Mouse (Mus musculus): ENCODE data around the gene Rexo1. TPM values are rescaled to one million over a fixed set of nuclear protein-coding genes. Genes with fewer than 3 reads are reported as not detected.

Rexo1 gene
- total RNA-seq, 1 experiment from 2014 or later, result 63.5 TPM

DNA sequence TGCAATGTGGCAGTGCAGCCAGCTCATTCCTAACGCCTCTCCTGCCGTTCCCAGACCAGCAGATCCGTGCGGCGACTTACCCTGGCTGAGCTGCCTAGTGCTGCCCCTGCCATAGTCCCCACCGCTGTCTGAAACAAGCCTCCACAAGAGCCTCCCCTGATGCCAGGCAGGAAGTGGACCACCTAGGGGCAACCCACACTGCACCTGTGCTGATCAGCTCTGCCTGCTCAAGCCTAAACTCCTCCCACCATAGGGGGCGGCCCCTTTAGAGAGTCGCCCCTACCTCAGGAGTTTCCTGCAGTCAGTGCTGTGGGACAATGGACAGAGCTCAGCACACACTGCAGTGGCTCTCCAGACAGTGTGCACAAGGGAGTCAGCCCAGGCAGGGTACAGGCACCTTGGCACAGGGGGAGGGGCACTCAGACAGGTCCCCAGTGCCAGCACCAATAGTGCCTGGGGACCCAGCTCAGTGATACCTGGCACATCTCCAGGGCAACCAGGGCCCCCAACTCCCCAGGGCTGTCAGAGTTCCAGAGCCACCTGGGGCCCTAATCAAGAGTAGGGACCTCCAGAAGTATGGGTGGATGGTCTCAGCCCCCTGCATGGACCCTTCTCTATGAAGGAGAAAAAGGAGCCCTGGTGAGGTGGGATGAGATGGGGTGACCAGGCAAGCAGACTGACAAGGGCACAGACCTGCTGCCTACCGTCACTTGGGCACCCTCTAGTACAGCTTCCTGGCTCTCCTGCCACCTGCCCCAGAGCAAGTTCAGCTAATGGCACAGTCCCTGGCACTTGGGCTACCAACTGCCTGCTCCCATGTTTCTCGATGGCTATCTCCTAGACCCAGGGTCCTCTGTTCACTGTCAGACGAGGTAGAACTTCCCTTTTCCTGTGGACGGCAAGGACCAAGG is 23.5 kb upstream of the Rexo1 start:
- no peak for DNase-seq

DNA sequence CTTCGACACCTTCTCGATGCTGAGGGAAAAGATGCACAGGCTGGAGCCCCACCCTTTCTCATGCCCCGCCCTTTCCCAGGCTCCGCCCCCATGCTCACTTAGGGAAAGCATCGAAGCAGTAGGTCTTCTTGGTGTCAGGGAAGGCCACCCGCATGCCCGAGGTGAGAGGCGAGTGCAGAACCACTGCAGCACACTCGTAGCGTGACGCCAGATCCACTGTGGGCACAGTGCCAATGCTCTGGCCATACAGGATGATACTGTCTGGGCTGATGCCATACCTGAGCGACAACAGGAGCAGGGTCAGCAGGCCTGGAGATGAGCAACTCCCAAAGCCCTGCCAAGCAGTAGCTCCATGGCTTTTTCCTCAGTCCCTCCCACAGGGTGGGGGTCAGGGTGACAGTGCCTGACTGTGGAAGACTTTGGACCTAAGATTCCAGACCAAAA is 22.7 kb upstream of the Rexo1 start:
- DNase-seq, result no peak

GRCm38 (mm10) chr10:80583047-80583446 is 21.7 kb upstream of the Rexo1 start:
- no peak for DNase-seq

GRCm38 (mm10) chr10:80578911-80579310 is 17.6 kb upstream of the Rexo1 start:
- peak; percentile 51 for DNase-seq

DNA sequence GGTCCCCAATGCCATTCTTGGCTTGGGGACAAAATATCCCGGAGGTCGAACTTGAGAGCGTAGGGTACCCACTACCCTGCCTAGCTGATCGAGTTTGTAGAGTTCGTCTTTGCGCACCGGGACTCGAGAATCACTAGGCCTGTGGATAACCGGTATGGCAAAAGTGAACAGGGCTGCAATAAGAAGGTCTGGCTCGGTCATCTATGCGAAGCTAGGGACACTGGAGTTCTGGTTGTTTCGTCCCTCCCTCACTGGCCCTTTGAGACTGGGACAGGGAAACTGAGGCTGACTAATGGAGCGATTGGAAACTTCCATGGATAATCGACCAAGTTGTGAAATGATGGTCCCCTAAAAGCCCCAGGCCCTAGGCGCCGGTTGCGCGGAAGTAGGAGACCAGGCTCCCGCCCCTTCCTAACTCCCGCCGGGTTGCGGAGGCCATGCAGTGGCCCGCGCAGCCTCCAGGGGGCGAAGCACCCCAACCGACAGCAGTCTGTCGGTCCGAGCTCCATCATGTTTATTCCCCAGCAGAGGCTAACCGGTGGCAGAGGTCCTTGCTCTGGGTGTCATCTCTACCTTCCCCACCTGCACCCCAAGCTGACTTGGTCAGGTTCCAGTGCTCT is 16.9 kb upstream of the Rexo1 start:
- DNase-seq, result peak; percentile 87

DNA sequence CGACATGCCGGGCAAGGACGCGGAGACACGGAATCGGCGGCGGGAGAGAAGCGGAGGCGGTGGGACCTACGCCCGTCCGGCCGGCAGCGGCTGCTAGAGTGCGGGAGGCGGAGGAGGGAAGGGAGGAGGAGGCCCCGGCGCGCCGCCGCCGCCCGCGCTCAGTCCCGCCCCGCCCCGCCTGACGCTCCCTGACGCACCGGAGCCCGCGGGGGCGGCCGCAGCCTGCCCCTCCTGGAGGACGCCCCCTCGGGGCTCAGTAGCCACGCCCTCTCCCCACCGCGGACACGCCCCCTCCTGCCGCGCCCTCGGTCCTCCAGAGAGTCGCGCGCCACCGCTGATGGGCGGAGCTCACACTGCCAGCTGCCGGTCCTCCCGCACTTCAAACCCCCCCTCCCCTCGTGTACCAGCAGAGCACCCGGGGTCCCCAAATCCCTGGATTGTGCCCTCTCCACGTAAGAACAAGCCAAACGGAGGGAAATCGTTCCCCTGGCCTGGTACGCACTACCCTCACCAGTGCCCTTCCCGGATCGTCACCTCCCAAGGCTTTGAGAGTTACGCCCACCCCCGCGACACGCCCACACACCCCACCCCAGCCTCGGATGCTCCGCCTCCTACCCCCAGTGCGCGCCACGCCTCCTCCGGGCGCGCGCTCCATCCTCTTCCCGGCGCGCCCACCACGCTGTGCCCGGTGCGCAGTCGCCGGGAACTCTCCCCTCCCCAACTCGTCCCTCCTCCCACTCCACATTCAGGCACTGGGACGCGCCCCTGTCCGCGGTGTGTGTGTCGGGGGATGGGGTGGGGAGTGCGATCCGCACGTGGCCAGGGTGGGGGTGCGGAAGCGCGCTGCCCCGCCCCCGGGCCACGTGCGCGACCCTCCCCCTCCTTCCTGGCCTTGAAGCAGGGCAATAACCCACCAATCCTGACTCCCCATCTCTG is 16.1 kb upstream of the Rexo1 start, which contains the start of gene Klf16:
Gene Klf16, minus strand, starts transcription at position 127 of the 936 bp plus-strand sequence.
- peak; percentile 99 for DNase-seq

GRCm38 (mm10) chr10:80576351-80577194 is 15.2 kb upstream of the Rexo1 start:
- peak; percentile 72 for DNase-seq

GRCm38 (mm10) chr10:80575925-80576324 is 14.6 kb upstream of the Rexo1 start:
- no peak for DNase-seq

GRCm38 (mm10) chr10:80574896-80575295 is 13.5 kb upstream of the Rexo1 start:
- no peak for DNase-seq

DNA sequence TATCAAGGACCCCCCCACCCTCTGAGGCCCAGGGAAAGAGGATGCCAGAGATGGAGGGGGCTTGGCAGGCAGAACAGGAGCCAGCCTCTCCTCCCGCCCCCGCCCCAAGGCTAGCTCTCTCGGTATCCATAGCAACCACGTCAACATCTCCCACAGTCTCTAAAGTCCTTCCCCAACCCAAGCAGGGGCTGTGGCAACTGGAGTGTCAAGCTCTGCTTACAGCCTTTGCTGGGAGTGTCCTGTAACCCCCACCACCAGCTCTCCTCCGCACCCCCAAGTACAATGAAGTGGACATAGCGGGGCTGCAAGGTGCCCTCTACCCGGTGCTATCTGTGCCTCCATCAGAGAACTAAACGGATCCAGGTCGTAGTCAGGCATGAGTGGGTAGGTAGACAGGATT is 12.6 kb upstream of the Rexo1 start:
- DNase-seq, result no peak

- DNase-seq, result no peak
Observed at GRCm38 (mm10) chr10:80572477-80572876, 11.1 kb upstream of the Rexo1 start.

DNA sequence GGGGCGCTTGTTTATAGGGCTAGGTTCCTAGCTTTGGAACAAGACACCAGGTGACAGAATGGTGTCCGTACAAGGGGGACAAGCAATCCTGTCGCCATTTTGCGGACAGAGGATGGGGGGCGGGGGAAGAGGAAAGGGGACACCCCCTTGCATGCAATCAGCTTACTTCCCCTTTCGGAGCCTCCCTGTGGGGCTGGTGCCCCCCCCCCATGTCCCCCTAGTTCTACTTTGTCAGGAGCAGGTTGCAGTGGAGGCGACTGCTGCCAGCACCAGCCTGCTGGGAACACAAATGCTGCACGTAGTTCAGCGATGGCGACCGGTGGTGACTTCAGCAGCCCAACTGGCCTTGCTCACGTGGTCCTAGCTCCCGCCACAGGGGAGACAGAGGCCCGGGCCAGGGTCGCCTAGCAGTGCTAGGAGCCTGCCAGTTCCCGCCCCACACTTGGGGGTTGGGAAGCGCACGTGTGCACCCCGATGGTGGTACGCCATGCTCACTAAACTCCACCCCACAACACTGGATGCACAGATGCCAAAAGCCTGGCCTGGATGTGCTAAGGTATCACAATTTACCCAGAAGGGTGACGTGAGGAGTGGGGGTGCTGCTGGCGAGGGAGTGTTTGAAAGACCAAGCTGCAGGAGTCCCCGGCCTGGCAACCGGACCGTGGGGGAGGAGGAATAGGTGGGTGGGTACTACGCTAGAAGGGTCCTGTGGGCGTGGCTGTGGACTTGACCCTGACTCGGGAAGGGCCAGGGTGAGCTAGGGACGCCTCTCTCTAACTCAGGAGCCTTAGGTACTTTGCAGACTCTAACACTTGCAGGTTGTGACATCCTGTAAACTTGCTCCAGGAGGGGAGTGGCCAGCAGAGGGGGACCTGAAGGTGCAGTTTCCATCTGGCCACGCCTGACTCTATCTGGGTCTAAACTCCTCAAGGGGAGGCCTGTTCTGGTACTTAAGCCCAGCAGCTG is 9.8 kb upstream of the Rexo1 start:
- DNase-seq, result no peak

GRCm38 (mm10) chr10:80570419-80570818 is 9.1 kb upstream of the Rexo1 start:
- no peak for DNase-seq

DNA sequence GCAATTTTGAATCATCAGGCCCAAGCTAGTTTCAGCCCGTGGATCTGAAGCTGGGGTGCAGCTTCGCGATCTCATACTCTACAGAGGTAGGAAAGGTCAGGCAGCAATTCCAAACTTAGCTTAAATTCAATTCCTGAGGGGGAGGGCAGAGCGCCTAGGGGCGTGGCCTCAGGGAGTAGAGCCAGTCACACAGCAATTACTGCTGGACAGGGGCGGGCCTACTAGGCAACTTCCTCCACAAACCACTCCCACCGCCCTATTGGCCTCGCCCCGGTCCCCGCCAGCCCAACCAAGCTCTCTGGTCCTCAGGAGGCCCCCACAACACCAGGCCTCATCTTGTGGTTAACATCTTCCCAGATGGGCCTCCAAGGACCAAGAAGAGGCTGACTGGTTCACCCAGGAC is 8.3 kb upstream of the Rexo1 start:
- DNase-seq, result peak; percentile 57

DNA sequence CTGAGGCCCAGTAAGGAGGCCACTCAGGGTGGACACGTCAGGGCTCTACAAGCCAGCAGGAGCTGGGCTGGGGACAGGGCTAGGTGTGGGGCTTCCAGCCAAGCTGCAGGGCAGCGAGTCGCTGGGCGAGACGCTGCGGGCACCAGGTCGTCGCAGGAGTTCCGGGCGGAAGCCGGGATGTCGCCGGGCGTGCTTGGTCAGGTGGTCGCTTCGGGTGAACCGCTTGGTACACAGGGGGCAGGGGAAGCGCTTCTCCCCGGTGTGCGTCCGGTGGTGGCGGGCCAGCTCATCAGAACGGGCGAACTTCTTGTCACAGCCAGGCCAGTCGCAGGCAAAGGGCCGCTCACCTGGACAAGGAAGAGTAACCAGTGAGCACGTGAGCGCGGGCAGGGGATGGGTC is 7.5 kb upstream of the Rexo1 start:
- no peak for DNase-seq

DNA sequence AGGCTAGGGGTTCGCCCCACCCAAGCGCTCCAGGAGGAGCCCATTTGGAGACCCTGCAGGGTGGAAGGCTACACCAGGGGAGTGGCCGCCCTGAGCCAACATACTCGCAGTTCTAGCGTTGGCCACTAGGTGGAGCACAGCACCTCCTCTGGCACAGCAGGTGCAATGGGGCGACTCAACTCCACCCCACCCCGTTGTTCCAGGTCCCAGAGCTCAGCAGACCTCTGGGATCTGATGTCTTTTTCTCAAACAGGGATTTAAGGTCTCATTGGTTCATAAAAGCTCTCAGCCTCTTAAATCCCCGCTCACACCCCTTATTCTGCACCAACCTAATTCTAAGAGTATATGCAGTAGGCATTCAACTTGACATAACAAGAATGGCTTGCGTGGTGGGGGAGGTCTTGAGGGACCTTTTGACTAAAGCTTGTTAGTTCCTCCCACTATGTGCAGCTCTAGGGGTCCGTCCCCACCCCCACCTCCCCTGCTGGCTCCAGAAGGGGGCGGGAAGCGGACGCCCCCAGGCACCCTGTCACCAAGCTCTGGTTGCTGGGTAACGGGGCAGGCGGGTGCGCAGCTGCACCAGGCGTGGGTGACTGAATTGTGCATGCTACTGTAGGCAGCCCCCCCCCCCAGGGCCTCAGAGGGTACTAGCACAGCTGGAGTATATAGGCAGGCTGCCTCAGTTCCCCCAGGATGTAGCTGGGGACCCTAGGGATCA is 5.2 kb upstream of the Rexo1 start:
- DNase-seq, result peak; percentile 84

GRCm38 (mm10) chr10:80560621-80561020 is 739 bp downstream of the Rexo1 start:
- no peak for DNase-seq

DNA sequence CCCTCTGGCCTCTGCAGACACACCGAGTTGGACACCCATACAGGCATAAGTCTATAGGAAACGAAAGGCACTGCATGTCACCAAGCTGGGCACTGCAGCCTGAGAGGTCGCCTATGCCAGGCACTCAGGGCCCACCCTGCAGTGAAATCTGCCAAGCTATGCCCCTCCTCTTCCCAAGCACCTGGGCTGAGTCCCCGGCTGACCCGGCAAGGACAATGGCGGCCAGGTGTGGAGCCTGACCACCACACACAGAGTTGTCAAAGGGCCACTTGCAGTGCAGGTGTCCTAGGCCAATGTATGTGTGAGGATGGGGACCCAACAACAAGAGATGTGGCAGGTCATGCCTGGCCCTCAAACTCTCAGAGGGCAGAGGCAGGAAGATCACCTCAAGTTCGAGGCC is 1.9 kb downstream of the Rexo1 start:
- no peak for DNase-seq

DNA sequence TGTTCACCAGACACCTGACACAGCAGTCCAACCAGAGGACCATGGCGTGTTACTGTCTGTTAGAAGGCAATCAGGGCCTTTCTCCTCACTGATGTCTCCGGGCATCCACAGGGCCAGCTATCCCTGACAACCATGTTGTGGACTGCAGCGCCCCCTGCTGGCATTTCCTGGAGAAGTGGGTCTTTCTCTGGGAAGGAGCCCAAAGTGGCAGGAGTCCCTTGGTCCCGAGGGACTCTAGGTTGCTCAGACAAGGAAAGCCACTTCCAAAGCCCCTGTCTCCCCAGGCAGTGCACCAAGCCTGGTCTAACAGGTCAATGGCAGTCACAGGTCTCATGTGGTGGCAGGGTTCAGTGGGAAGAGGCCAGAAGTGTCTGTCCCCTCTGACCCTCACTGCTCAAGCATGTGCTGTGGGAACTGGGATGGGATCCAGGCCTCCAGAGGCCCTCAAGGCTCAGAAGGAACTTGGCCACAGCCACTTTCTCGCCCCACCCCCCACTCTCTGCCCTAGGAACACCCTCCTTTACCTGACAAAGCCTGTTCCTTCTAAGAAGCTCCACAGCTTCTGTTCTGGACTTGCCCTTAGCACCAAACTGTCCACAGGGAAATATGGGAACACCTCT is 3.9 kb downstream of the Rexo1 start:
- DNase-seq, result peak; percentile 92
